Mouse (Mus musculus) spleen, adult 18-20 months (tissue): ENCODE data around the gene Fance.
"Not testable (repeated sequence)": the region's sequence is repeated elsewhere in the genome, so short reads cannot be mapped to it uniquely, and the experiment has no call there.

ENCODE experiments used
- DNase-seq, 2 experiments: peaks; one replicate each; pipeline ENCODE4 v3.0.0; 2022; ENCODE audit warnings: mixed read lengths in 2 of 2

Fance gene

DNA sequence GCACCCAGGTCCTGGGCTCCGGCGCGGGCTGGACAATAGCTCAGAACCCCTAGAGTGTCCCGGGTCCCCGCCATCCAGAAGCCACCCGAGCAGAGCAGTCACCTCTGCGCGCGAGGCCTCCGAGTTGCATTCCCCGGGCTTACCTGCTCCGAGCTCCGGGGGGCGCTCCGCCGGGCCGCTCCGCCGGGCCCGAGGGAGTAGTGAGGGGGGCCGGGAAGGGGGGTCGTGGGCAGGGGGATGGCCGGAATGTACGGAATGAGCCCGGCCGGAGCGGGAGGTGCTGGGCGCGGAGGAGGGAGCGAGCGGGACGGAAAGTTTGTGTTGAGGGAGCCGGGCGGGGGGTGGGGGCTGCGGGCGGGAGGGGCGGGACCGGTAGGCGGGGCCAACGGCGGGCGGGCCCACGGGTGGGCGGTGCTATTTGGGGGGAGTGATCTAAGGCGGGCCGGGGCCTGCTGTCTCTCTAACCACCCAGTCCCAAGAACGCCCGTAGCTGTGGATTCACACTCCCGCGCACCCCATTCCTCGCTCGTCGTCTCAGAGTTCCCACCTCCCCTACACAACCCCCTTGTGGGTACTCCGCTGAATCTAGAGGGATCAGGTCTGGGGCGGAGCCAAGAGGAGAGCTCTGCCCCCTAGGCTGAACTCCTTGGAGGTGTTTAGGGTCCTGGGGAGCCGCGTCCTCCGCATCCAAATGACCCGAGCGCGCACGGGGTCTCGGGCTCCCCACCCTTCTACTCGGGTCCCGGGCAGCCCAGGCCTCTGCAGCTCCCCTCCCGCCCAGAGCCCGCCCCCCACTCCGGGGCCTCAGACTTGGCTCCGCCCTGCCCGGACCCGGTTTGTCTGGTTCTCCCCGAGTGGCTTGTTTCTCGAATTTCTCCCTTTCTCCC lies 37.4 kb downstream of the Fance start, which contains the start of gene Tead3:
Gene Tead3 (minus strand): TSS at position 352 of the 887 bp plus-strand sequence.
- DNase-seq = peak; percentile 23 to 40

DNA sequence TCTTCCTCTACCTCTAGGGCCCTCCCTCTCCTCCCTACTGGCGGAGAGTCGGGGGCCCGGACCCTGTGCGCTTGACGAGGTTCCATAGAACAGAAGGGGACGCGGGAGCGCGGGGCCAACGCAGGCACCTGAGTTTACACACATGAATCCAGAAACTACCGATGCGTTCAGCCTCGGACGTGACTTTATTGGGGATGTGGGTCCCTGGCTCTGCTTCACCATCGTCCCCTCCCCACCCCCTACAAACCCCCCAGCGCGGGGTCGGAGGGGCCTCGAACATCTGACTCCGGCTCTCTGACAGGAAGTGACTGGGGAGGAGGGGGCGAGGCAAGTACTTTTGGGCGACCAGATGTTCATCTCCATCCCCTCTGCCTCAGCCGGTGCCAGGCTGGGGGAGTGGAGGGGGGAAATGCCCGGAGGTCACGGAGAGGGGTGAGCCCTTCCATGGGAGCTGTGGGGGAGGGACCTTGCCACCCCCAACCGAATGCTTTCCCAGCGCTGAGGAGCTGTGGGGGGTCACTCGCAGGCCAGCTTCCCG lies 38.1 kb downstream of the Fance start:
- no peak for DNase-seq

DNA sequence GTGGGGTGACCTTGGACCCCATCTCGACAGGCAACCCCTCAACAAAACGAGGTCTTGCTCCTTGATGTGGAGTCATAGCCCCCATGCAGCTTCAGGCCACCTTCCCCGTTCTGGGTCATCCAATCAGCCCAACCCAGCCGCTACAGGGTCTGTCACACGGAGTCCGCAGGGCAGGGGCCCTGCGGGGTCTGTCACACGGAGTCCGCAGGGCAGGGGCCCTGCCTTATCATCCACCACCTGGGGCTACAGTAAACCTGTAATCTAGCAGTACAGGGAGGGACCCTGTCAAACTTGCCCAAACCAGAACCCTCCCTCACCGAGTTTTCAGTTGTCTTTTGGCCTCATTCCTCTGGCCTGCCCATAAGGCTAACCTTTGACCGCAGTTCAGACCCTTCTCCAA lies 38.7 kb downstream of the Fance start:
- DNase-seq = no peak

DNA sequence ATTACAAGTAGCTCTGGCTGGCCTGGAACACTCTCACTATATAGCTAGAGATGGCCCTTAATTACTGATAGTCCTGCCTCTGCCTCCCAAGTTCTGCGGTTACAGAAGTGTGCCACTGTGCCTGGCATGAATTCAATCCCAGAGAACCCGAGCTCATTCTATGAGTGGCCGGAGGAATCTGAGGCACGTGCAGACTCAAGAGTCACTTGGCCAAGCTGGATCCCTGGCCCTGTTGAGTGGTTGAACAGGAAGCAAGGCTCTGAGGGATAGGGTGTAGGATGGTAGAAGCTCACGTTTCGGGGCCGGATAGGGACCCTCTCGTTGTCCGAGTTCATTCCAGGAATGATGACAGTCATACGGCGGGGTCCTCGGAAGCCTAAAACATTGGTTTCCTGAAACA lies 42.6 kb downstream of the Fance start:
- DNase-seq = no peak

DNA sequence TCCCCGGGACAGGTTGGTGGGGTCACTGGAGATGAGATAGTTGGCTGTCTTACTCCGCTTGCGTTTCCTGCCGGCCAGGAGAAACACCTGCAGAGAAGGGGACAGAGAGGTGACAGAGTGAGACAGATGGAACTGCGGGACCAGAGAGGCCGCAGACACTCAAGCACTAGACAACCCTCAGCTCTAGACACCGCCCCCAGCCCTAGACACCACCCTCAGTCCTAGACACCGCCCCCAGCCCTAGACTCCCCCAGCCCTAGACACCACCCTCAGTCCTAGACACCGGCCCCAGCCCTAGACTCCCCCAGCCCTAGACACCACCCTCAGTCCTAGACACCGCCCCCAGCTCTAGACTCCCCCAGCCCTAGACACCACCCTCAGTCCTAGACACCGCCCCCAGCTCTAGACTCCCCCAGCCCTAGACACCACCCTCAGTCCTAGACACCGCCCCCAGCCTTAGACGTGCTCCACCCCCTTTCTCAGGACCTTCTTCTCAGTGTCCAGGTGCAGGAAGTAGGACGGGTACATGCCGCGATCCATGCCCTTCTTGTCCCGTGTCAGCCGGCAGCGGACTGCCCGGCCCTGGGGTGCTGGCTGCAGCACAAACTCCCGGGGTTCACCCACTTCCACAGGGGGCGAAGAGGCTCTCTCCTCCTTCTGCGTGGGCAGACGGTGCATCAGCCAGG lies 45.4 kb downstream of the Fance start:
- DNase-seq = not testable (repeated sequence)

DNA sequence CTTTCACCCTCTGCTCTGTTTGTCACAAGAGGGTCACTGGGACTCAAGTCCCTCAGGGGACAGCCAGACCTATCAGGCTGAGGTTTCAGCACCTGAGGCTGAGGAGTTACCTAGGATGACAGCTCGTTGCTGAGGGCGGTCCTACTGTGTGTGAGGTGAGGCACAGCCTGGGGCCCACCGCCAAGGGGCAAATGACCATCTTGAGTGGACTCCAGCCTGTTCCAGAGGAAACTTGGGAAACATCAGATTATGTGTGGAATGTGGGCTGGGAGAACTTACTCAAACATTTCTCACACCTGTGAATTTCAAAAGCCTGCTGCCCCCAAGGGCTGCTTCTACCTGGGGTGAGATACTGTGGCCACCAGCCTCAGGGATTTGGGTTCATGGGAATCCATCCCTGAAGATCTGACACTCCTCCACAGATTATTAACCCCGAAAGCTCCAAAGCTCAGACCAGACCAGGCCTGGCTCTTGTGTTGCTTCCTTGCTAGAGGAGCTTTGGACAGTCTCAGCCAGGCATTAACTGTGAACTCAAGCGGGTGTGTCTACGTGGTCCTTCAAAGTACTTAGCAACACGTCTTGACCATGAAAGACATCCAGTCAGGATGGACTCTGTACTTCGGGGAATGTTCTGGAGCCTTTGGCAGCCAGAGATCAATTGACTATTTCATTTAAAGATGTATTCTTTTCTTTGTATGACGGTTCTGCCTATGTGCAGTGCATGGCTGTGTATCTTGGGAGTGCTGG lies 47.4 kb downstream of the Fance start:
- no peak for DNase-seq

DNA sequence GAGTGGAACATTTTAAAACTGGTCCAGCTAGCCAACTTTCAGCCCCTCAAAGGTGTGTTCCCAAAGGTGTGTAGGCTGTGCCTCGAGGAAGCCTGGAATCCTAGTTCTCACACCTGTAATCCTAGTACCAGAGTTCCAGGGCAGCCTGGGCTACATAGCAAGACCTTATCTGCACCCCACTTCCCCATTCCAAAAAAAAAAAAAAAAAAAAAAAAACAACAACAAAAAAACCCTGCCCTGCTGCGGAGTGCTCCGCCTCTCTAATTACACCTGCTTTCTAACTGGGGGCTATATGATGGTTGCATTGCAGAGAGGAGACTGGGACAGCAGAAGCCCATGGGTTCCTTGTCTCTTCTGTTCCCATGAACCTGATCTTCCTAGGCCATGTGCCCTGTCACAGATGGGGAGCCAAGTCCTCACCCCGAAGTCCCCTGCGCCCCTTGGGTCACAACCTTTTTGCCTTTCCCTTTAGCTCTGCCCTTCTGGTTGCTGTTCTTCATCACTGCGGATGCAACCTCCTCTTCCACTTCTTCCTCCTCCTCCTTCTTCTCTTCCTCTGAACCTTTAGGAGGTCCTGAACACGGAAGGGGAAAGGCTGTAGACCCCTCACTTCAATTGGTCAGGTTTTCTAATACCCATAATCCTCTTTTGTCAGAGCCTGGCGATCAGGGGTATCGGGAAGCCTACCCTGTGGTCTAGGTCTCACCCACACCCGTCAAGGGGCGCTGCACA lies 48.8 kb downstream of the Fance start:
- DNase-seq = no peak

DNA sequence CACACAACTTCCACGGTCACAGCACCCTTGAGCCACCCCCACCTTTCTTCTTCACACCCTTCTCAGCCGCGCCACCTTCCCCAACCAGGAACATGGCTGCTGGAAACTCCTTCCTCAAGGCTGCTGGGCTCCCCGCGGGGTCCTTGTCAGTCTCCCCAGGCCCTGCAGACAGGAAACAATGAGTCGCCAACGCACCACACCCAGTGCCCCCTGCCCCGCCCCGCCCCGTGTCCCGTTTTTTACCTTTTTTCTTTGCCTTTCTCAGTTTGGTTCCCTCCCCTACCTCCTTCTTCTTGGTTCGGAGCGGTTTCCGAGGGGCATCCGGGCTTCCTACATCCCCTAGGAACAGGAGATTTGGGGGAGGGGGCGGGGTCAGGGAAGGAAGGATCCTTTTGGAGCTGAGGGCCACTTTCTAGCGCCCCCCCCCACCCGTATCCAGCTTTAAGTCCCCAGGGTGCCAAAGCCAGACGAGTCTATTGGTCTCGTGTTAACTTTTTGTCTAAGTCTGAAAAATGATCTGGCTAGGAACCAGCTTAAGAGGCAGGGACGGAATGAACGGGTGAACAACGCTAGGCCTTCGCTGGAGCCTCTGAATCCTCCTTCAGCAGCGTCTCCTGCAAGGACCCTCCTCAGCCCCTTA lies 49.5 kb downstream of the Fance start:
- no peak for DNase-seq

DNA sequence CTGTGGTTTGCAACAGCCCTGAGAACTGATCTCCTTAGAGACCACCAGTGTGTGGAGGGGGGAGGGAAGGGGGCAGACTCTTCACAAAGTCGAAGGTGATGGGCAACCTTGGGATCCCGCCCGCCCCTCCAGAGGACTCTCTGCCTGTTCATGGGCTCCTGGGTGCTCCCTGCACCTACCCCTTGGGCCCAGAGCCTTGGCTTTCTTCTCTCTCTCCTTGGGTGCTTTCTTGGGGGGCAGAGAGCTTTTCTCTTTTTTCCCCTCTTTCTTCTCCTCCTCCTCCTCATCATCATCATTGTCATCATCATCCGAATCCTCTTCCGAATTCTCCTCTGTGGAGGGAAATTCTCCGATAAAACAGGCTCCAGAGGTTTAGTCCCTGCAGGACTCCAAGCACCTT lies 50.2 kb downstream of the Fance start:
- no peak for DNase-seq

DNA sequence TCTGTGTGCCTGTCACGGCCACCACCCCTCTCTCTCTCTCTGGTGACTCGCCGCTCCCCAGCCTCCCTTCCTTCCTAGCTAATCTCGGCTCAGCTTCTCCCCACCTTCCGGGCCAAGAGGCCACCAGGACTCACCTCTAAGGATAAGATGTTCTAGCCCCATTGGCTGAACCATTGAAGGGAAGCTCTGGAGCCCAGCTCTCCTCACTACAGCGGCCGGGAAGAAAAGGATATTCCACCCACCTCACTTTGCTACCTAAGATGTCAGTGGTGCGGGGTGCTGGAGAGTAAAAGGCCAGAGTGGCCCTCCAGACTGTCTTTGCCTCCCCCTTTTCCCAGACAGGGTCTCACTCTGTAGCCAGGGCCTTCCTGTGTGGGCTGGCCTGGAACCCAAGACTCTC lies 51.8 kb downstream of the Fance start, which contains the start of gene Tulp1:
Gene Tulp1 (minus strand): TSS at position 101 of the 400 bp plus-strand sequence.
- no peak for DNase-seq

DNA sequence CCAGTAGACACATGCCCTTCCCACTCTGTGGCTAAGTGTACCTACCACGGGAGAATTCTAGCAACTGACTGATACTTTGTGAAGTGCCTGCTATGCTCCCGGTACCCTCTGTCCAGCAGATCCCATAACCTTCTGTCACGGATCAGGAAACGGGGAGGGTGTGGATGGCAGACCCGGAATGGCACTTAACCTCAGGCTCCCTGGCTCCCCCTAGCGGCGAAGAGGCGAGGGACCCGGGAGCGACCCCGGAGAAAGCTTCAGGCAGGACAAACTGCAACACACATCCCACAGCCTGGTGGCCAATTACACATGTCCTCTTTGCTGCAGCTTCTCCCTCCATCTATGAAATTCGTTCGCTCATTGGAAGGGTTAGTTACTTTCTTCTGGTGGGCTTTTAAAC lies 55.1 kb downstream of the Fance start:
- peak; percentile 53 to 76 for DNase-seq

DNA sequence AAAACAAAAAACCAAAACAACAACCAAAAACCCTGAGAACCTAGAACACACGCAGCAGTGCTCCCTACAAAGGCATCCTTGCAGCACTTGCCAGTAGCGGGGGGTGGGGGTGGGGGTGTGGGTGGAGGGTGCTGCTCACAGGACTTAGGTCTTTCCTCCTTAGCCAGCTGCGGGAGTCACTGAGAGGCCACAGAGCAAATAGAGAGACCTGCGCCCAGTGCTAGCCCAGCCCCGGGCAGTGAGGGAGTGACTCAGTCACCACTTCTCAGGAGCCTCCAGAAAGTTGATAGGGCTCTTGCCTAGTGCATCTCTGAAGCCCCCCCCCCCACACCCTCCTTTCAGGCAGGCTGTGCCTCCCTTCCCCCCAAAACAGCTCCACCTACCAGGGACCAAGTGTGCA lies 55.7 kb downstream of the Fance start:
- DNase-seq = no peak

DNA sequence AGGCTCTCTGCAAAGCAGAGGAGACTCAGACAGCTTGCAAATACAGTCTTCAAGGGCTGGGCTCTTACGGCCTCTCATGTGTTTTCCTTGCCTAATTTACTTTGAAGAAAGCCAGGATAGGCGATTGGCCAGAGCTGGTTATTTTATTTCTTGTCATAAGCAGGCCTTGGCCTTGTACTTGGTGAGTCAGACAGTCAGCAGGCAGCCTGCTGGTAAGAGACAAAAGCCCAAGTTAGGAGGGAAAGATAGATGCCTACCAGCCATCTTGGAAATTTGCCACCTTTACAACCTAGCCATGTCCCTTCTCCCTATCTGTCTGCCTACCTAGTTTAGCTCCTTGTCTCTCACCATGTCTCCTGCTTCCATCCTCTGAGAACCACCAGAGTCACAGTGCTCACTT lies 58.0 kb downstream of the Fance start:
- no peak for DNase-seq

DNA sequence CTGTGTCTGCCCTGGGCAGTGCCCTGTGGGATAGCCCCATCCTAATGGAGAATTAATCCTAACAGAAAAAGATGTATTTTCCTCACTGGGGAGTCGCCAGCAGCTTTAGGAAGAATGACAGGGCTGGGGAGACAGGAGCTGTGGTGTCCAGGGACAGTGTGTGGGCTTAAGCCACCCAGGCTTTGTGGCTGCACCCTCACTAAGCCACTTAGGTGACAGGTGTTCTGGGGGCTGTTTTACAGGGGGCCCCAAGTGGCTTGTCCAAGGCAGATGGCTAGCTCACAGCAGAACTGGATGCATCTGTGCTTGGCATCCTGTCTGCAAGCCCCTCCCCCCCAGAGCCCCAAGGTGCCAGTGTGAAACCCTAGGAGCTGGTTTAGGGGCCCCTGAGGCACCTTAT lies 58.6 kb downstream of the Fance start:
- no peak for DNase-seq

DNA sequence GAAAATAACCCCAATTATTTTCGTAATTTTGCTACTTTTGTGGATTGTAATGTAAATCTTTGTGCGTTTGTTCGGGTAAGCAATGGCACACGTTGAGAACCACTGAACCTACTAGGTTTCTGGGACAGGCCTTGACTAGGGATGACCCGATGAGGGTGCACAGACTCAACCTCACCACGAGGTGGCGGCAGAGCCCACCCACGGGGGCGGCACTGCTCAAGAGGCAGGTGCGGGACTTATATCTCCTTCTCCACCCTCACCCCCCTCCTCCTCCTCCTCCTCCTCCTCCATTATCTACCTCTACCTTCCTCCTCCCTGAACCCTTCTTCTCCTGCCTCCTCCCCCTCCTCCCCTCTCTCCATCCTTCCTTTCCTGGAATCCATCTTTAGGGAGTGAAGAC lies 60.5 kb downstream of the Fance start:
- peak in 1 of 2 experiments; percentile 53 for DNase-seq

DNA sequence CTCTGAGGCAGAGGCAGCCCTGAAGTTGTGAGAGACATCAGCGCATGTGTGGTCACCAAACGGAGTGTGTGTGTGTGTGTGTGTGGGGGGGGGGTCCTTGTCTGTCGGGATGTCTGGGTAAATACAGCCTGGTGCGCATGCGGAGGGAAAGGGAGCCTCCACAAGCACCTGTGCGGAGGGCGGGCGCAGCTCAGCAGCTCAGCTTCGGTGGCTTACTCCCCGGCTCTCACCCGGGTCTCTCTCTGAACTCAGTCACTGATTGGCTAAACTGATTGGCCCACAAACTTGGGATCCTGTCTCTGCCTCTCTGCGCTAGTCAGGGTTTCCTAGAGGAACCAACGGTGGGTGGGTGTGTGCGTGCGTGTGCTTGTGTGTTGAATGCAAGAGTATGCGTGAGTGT lies 61.2 kb downstream of the Fance start:
- DNase-seq = no peak

DNA sequence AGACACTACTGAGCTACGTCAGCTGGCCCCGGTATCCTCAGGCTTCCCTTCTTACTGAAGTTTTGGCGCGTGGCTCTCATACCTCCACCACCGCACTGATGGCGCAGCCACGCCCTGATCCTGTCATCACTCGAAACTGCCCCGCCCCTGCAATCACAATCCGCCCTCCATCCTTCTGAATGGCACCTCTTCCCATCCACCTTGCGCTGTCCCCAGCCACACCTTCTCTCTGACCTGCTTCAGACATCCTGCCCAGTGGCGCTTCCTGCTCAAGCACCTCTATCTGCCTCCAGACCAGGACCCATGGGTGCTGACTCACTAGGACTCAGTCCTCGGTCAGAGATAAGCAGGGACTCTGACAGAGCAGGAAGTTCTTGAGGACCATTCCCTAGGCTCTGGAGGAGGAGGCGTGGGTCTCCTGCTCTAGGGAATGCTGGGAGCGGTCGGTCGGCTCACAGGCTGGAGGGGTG lies 62.3 kb downstream of the Fance start:
- no peak for DNase-seq
